ENCODE assay signal across 9 mouse cellular contexts in the genomic region with DNA sequence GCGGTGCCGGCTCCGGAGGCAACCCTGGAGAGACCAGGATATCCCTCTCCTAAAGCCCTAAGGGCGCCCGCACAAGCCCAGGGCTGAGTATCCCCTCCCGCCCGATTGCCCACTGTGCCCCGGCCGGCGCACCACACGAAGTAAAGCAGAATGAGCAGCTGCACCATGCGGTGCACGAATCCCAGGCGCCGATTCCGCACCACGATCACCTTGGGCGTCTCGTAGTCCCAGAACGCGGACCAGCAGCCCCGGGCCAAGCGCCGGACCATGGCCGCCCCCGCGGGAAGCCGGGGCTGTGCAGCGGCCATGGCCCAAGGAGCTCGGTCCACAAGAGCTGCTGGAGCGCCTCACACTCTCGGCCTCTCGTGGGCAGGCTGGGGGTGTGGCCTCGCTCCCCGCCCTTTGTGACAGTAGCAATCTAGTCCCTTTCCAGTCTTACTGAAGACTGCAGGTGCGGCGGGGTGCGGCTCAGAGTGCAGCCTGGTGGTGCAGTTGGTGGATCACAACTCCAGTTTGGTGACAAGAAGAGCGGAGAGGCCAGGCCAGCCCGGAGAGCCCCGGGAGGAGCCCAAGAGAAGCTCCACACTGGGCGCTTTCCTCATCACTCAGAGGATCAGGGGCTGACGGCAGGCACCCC. TPM values are rescaled to one million over a fixed set of nuclear protein-coding genes. Genes with fewer than 3 reads are reported as not detected.
DNase-seq lines count a peak whose midpoint lies in the region; ATAC-seq lines count a peak whose summit lies in the region.
"Had no signal": no experiment of that assay in that cellular context is flagged by ENCODE, and none has a peak within 500 bp of the region (broad histone marks: within the 10 kb centered on the region; RNA-seq: fewer than 3 reads in every experiment).

Gene P2rx2, minus strand, starts transcription at position 565 of the 637 bp plus-strand sequence.

- peak; percentile 56 for ATAC-seq in heart, embryonic 16.5 days (replicated peaks; ENCODE audit: extremely low read depth, insufficient read depth, low FRiP score)
- ATAC-seq in stomach, embryonic 15.5 days (ENCODE audit: insufficient read depth, low FRiP score, low read depth), result peak; percentile 54
- ATAC-seq: Patski had no signal

- H3K4me2 ChIP-seq in heart, embryonic 16.5 days (ENCODE audit: low read depth, low read length), result peak within 1 kb of the TSS; percentile 97
- peak within 1 kb of the TSS; percentile 96 for H3K4me2 ChIP-seq in stomach, embryonic 15.5 days

- H3K4me1 ChIP-seq in heart, embryonic 16.5 days (ENCODE audit: control insufficient read depth, insufficient read depth, low read length), result peaks cover 13% of the 10 kb centered on the region
- H3K4me1 ChIP-seq in stomach, embryonic 15.5 days, result peaks cover 11% of the 10 kb centered on the region

- H3K27ac ChIP-seq in heart, embryonic 16.5 days (ENCODE audit: low read length), result no peak within 1 kb of the TSS
- H3K27ac ChIP-seq in stomach, embryonic 15.5 days, result no peak within 1 kb of the TSS

- peak; percentile 19 to 28 for DNase-seq in layer of hippocampus, postnatal 10 days (ENCODE audit: low spot score in 2 of 2)
- DNase-seq in layer of hippocampus, adult 9-11 months, result no peak
- peak; percentile 57 for DNase-seq in embryo, embryonic 10 days (ENCODE audit: low spot score)
- peak; percentile 71 for DNase-seq in kidney, postnatal 10 days
- peak; percentile 56 for DNase-seq in lung, postnatal 25 days (ENCODE audit: low spot score)
- no peak for DNase-seq in left cerebral cortex, postnatal 14 days (ENCODE audit: low spot score in 2 of 2)

- peaks cover 38% of the 10 kb centered on the region for H3K27me3 ChIP-seq in heart, embryonic 16.5 days (ENCODE audit: control insufficient read depth, insufficient read depth, low read length)
- H3K27me3 ChIP-seq in stomach, embryonic 15.5 days (replicated peaks), result peaks cover 26% of the 10 kb centered on the region
- H3K27me3 ChIP-seq: Patski had no signal

- intact Hi-C loops in left cerebral cortex, postnatal 14 days (cut with DNase I), result no loop called here

- WGBS in heart, embryonic 16.5 days, result 2% methylated on average over 43 of the region's 43 CpGs
- 1% methylated on average over 43 of the region's 43 CpGs for WGBS in stomach, embryonic 15.5 days

- no peaks in the 10 kb centered on the region for H3K9me3 ChIP-seq in heart, embryonic 16.5 days (replicated peaks; ENCODE audit: control insufficient read depth, low read length)
- no peaks in the 10 kb centered on the region for H3K9me3 ChIP-seq in stomach, embryonic 15.5 days

- peaks cover 2% of the 10 kb centered on the region; the same call in 1 of the 2 replicates for H3K36me3 ChIP-seq in heart, embryonic 16.5 days (ENCODE audit: control insufficient read depth, insufficient read depth)
- no peaks in the 10 kb centered on the region for H3K36me3 ChIP-seq in stomach, embryonic 15.5 days

- peak within 1 kb of the TSS; percentile 63 for H3K9ac ChIP-seq in heart, embryonic 16.5 days (ENCODE audit: low read length)
- peak within 1 kb of the TSS; percentile 6; the same call in 1 of the 2 replicates for H3K9ac ChIP-seq in stomach, embryonic 15.5 days

- peak within 1 kb of the TSS; percentile 59 for H3K4me3 ChIP-seq in heart, embryonic 16.5 days (ENCODE audit: low read length)
- H3K4me3 ChIP-seq in stomach, embryonic 15.5 days (replicated peaks), result peak within 1 kb of the TSS; percentile 50

RNA-seq across cellular contexts. Expression of gene P2rx2, which starts in this region (rescaled TPM):
- 1 to 10 TPM; 2.4 to 2.9 TPM for total RNA-seq in layer of hippocampus, postnatal 10 days (2021)
- 0.29 and 1.1 TPM in 2 replicates for polyA plus RNA-seq in heart, embryonic 16.5 days (2015; fragmentation: Nextera tagmentation; extraction: Ambion mirVana)
- 0.70 and 0.73 TPM in 2 replicates for polyA plus RNA-seq in stomach, embryonic 15.5 days (2015; fragmentation: Nextera tagmentation; extraction: Ambion mirVana)
- under 1 TPM; 0.37 to 0.38 TPM for total RNA-seq in left cerebral cortex, postnatal 14 days (2021)

Comparison
In these comparisons a context has a peak if more than half of its experiments do, and no peak if none do; other contexts are left out.
1. DNase-seq: peak in layer of hippocampus, postnatal 10 days (2 of 2), embryo, embryonic 10 days (single experiment), kidney, postnatal 10 days (single experiment) and lung, postnatal 25 days (single experiment); none in layer of hippocampus, adult 9-11 months (single experiment) and left cerebral cortex, postnatal 14 days (0 of 2).
2. Peak in ATAC-seq, H3K4me3 ChIP-seq, H3K9ac ChIP-seq and H3K4me2 ChIP-seq in stomach, embryonic 15.5 days; RNA of the gene not detected or under 1 TPM.